Mouse (Mus musculus) cerebellum, adult 18-20 months (tissue): ENCODE measurements around the gene Elfn1.

ENCODE experiments used
- DNase-seq, 2 experiments: peaks; one replicate each; pipeline ENCODE4 v3.0.0; 2021

The Elfn1 gene

DNA sequence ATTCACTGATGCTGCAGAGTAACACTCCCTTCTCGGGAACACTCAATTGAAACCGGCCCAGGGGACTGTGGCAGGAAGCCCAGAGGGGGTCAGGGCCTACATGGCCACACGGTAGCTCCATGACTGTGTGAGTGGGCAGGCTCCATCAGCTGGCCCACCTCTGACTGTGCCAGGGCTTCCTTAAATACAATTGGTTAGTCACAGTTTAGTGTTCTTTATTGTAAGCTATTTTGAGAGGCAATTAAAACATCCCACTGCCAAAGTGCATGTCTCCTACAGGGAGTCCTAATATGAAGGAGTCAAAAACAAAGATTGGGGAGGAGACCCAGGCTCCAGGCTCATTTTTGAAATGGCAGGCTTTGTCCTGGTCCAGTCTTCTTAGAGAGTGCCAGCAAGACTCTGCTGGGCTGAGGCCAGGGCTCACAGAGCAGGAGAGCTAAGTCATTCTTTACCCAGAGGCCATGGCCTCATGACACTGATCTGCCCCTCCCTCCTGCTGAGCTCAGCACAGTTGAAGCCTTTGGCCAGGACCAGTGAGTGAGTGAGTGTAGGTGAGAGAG lies 116.3 kb downstream of the Elfn1 start:
- DNase-seq = peak; percentile 17 to 20
